Mouse (Mus musculus): ENCODE results near the gene Tbx1.

Gene Tbx1

DNA sequence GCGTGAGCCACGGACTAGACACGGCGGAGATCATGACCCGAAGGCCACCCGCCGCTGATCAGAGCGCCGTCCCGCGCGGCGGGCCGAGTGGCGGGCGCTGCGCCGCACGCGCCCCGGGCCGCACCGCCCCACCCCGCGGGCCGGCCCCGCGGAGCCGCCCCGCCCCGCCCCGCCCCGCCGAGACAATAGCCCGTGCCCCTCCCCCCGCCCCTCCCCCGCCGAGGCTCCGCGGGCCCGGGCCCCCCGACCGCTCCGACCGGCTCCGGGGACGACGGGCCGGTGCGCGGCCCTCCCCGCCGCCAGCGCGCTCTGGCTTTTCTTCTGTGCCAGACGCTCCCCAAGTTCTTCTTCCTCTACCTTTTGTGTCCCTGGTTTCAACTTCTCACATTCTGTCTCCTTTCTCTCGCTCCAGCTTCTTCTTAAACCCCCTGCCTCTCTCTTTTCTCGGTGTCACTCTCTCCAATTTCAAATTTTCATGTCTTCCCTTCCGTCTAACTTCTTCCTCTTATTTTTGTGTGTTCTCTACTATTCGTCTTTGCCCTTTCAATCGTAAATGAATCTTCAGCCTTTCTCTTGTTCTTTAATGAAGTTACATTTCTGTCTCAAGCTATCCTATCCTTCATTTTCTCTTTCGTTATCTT is 3.4 kb downstream of the Tbx1 start:
- DNase-seq, result no peak

DNA sequence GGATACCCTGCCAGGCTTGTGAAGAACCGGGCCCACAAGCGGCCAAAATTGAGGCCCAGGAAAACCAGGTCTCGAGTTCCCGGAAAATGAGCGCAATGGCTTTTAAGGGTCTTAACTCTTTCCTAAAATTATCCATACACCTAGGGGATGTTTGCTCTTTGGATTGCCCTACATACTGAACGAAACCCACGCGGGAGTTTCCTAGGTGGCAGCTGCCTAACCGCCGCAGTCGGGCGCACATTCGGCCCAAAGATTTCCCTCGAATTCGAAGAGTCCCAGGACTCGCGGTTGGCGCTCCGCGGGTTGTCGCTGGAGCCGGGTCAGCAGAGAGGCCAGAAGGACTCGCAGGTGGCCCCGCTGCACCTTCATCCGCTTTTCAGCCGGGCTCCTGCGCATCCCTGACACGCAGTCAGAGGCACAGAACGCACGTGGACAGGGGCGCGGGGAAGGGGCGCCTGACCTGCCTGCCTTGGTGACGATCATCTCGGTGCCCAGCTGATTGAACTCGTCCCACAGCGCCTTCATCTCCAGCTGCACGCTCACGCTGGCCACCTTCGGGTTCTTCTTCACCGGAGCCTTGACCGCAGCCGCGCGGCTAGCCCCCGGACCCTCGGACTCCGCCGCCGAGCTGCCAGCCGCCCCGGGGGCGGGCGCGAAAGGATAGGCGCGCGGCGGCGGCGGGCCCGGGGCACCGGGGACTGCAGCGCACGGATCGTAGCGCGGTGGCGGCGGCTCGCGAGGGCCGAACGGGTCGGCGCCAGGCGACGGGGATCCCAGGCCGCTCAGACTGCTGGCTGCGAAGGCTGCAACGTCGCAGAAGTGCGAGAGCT is 4.2 kb downstream of the Tbx1 start:
- DNase-seq, result no peak

DNA sequence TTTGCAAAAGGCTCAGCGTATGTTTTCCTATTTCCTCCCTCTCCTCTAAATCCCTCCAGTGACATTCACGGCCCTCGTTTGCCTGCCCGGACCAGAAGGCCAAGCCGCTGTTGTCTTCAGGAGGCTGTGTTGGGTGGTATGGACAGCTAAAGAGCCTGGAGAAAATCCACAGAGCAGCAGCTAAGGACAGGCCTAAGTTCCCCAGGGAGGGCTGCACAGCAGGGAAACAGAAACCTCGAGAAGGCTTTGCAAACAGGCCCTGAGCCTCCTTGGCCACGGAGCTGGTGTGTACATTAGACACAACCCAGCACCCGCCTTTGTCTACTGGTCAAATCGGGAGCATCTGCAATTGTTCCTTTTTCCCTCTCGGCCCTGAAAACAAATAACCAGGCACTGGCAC is 4.8 kb downstream of the Tbx1 start:
- no peak for DNase-seq

DNA sequence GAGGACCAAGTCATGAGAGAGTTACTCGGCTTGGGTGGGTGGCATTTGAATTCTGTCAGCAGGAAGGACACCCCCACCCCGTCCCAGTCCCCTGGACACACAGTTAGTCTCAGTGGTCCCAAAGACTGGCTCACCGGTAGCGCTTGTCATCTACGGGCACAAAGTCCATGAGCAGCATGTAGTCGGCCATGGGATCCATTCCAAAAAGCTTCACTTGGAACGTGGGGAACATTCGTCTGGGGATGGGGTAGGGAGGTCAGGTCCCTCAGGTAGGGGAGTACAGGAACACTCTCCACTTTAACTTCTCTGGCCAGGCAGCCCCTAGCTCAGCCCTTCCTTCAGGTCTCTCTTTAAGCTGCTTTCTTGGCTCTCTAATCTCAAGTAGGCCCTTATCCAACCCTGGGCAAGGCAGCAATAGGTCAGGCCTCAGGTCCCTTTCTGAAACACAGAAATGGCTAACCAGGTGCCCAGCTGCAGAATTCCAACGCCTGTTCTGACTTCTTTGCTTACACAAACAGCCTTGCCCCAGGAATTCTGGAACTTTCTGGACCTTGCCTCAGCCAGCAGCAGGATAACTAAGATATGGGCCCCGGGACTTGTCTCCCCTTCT is 5.5 kb downstream of the Tbx1 start:
- no peak for DNase-seq

DNA sequence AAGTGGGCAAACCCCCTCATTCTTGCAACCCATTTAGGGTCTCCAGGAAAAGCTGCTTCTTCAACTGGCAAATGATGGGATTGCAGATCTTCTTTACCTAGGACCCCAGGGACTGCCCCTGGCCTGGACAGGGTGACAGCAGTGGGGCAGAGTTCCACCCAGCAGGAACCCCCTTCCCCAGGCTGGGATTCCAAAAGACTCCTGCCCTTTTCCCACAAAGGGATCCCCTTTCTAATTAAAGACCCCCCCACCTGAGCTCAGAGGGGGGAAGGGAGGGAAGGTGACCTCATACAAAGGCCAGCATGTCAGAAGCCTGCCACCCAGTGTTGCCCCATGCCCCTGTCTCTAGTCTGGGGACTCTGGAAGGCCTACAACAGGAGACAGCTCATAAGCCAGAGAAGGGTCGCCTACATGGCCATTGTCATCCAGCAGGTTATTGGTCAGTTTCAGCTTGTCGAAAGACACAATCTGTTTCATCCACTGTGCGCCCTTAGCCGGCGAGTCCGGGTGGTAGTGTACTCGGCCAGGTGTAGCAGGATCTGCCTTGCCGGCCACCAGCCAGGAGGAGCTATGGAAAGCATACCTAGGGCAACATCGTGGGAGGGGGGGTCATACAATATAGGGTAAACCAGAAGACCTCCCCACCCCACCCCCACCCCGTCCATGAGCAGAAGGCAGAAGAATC is 6.7 kb downstream of the Tbx1 start:
- no peak for DNase-seq

DNA sequence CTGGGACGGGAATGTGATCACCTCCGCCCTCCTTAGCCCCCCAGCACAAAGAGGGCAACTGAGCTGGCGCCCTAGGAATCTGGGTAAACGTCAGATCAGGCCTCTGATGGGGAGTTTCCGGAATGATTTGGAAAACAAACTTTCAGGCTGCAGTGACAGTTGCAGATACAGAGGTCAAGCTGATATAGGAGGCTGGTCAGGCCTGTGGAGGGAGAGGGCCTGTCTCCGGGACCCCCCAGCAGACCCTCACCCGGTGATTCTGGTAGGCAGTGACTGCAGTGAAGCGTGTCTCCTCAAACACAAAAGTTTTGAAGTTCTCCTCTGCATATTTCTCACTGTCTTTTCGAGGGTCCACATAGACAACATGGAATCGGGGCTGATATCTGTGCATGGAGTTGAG is 7.3 kb downstream of the Tbx1 start:
- DNase-seq, result no peak

DNA sequence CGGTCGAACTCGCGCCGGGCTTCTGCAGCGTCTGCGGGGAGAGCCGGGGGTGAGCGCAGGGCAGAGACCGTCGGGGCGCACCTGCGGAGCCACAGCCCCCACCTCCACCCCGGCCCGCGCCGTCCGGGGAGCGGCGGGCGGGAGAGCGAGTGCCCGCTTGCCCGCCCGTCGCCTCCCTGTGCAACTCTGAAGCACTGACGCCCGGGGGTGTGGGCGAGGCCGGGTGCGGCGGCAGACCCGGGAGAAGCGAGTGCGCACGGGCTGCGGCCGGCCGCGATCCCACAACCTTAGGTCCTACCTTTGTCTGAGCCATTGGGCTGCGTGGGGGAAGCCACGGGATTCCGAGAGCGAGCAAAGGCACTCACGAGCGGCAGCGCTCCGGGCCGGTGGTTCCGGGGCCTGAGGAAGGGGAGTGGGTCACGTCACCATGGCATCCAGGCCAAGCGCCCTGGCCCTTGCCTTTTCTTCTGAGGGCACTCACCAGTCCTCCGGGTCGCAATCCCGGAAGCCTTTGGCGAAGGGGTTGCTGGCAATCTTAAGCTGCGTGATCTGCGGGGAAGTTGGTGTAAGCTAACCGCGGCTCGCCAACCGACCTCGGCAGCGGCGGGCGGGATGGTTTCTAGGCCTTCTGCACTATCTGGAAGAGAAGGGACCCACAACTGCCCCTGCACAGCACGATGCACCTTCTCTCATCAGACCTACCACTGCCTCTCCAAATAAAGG is 7.9 kb downstream of the Tbx1 start:
- no peak for DNase-seq

DNA sequence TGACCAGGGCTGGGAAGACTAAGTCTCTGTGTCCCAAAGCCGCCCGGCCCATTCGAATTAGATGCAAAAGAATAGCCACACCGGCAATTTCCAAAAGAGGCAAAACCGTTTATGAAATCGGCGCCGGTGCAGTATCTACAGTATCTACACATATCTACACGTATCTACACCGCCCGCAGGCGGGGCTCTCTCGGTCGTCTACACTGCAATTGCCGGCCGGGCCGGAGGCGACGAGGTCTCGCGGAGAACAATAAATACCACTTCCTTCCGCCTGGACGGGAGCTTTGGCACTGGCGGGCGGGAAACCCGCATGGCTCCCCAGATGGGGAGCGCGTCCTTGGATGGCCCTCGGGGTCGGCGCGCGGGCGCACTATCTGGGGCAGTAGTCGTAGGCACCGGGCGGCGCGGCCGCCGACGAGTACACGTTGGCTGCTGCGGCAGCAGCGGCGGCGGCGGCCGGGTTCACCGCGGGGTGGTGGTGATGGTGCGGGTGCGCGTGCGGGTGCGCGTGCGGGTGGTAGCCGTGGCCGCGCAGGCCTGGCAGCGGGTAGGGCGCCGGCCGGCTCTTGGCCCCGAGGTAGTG is 8.8 kb downstream of the Tbx1 start:
- DNase-seq, result no peak

DNA sequence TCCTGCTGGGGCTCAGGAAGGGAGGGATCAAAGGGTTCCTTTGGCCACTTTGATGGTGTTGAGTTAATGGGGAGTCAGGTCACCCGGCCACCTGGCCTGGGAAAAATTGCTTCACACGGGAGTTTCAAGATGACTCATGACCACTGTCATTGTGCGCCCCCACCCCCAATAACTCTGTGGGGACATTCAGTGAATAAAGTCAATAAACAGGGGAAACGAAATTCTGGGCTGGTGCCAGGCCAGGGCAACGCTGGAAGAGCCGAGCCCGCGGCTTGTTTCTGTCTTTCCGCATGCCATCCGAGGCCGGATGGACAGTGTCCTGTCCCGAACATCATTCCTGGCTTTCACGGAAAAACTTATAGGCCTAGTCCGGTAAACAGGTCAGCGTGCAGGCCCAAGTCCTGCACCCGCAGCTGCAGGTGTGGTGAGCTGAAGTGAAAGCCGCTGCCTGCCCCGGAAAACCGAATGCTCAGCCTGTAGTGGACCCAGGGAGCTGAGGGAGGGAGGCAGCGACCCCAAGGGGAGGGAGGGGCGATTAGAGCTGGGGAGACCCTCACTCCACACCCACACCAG is 9.3 kb downstream of the Tbx1 start:
- no peak for DNase-seq

DNA sequence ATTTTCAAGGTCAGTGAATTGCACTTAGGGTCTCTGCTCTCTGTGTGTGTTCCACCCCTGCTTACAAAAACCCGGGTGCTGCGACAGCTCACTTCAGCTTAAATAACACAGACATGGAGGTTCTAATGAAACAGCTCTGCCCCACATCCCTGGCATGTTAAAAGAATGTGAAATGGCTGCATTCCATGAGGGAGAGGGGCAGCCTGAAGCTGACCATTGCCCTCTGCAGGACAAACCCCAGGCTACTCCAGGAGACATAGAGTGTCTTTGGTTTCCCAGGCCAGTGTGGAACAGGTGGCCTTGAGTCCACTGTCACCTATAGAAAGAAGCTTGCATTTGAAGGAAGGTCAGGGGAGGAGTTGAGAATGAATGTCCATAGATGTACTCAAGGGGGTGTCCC is 10.1 kb downstream of the Tbx1 start:
- DNase-seq, result no peak

DNA sequence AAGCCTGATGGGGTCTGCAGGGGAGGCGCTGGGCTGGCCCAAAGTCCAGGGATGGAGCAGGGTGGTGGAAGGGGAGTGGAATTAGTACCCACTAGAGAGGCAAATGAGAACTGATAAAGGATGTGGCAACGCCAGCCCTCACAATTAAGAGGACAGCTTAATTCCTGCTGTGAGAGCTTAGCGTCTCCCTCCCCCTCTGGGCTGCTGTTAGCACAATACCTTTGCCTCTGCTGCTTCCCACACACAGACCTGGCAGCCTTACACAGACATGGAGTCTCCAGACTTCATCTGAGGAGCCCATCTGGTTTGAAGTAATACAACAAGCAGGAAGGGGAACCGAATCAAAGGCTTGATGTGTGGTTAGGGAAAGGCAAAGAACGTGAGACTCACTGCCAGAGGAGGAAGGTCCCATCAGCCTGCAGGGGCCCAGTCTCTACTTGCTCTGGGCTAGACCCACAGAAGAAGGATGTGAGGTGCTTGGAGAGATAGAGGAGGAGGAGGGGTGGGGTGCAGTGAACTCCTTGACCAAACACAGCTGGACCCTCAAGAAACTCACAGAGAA is 12.8 kb downstream of the Tbx1 start:
- DNase-seq, result no peak

DNA sequence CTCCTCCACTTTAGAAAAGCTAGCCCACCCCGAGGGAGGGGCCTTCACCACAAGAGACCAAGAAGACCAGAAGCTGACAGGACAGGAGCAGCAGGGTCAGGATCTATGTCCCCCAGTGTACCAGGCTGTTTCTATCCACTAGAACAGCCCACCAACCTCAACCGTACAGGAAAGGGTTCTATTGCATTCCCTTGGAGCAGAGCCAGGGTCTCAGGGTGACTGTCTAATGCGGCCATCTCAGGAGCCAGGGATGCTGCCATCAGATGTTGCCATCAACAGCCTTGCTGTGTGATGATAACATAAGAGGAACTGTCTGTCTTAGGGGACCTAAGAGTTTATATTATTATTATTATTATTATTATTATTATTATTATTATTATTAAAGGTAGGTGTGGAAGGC is 13.4 kb downstream of the Tbx1 start:
- DNase-seq, result no peak

DNA sequence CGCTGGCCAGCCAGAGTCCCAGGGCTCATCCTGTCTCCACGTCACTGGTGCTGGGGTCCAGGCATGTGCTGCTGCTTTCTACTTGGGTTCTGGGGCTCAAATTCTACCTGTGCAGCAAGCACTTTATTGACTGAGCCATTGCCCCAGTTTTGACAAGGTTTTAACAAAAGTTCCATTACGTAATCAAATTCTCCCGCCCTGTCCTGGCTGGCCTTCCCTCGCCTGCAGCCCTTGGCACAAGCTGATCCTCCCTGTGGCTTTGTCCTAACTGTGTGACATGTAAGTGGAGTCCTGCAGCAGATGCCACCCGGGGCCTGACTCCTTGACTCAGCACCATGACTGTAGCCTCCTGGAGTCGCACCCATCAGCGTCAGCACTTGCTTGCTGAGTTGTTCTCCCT is 16.3 kb downstream of the Tbx1 start:
- peak in 1 of 2 experiments; percentile 5 for DNase-seq

DNA sequence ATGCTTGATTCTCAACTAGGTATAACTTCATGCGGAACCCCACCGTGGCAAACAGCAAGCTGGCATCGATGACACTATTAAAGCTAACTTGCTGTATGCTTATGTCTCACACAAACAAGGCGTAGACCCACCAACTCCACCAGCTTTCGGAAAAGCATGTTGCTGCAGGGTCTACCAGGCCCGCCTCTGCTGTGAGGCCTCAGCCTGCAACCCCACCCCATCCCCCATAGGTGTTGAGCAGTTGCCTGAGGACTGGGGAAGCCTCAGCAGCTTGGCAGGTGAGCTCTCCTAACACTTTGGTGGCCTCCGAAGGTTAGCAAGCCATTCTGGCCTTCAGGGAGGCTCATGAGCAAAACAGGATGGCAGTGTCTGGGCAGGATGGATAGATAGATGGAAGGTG is 21.9 kb downstream of the Tbx1 start:
- DNase-seq, result no peak

DNA sequence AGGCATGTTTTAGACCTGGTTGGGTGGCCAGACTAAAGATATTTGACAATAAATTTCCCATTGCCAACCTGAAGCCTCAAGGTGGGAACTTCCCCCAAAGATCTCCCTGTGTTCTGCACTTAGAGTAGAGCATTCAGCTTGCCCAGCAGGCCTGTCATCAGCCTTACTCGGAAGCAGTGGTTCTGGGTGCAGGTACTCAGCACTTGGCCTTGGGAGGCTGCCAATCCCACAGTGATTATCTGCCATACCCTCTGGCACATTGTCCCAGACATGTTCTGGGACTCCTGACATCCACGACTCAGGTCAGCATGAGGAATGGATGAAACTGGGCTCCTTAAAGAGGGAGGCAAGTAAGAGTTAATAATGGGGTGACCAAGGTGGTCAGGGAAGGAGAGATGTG is 26.0 kb downstream of the Tbx1 start:
- DNase-seq, result no peak

DNA sequence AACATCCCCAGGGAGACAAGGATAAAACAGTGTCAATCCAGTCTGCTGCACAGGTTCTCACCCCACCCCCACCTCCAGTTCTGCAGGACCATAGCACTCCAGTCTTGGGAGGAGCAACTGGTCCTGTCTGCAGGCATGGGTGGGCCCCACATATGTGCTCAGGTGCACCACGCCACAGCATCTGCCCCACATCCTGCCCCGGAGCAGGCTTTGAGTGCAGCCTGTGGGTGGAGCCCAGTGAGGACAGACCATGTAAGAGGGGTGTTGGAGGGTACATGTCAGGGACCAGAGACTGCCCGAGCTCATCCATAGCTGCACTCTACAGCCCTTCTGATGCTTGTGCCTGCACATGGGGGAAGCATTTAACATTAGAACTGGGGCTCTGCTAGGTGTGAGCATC is 34.0 kb downstream of the Tbx1 start:
- DNase-seq, result no peak

DNA sequence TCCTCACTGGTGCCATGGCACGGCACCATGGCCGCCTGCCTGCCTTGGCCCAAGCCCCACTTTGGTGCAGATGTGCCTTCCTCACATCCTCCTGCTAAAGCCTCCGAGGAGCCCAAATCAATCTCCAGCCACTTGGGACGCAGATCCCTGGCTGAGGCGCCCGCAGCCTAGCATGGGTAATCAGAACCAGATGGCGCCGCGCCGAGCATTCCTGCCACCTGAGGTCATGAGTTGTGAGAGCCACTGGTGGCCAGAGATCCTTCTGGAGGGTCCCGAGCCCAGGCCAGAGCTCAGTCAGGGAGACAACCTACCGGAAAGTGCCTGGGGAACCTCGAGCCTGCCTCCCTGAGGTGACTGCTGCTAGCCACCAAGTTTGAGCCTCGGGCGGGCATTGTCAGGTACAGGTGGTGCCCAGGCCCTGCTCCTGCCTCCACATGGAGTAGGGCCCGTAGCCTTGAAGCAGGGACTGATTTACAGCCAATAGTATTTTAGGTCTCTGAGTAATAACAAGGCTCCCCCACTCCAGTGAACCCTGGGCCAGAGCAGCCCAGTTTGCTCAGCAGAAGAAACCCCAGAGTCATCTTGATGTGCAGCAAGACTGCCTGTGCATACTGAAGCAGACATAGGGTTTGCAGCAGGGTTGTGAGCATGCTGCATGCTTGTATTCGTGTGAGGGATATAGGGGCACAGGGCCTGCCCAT is 35.1 kb downstream of the Tbx1 start:
- DNase-seq, result no peak

DNA sequence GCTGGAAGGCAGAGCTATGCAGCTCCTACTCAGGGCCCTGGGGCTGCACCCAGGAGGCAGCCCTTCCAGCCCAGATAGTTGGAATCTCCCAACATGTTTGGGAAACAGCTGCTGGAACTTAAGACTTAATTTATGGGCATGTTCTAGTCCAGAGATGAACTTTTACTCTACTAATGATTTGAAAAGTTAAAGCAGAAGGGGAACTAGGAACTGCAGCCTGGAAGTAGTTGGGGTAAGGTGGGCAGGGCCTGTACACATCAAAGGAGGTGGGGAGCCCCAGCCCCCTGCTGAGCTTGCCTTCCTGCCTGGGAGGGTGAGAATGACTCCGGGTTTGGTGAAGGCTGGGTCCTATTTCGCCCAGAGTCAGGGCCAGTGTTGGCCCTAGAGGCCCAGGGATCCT is 35.8 kb downstream of the Tbx1 start:
- DNase-seq, result no peak

DNA sequence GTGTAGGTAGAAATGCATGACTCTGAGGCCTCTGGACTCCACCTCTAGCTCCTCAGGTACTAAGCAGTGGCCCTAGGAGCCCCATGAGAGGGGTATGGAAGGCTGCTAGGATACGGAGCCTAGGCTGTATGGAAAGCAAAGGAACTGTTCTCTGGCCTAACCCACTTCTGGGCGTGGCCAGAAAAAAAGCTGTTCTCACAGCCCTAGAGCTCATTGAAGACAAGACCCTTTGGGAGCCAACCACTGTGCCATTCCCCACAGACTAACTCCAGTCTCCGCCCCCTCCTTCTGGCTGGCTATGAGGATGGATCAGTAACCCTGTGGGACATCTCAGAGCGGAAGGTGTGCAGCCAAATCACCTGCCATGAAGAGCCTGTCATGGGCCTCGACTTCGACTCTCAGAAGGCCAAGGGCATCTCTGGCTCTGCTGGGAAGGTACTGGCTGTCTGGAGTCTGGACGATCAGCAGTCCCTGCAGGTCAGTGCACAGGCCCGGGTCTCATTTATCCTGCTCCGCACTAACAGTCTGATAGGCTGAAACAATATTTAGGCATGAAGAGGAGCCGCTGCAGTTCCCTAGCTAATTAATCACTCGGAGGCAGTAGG is 38.3 kb downstream of the Tbx1 start:
- DNase-seq, result no peak

DNA sequence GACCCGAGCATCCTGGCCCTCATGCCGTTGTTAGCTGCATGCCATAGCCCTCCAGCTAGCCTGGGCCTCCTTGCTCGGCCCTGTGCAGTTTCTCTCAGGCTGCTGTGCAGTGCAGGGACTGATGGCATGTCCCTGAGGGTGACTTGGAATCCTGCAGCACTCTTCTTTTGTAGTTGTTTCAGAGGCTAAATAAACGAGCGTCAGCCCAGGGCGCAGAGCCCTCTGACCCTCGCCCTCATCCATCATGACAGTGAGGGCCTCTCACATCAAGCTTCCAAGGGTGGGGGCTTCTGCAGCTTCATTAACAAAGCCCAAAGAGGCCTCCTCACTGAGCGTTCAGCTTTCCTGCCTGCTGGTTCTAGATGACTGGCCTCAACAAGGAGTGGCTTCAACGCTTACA is 38.9 kb downstream of the Tbx1 start:
- no peak for DNase-seq

DNA sequence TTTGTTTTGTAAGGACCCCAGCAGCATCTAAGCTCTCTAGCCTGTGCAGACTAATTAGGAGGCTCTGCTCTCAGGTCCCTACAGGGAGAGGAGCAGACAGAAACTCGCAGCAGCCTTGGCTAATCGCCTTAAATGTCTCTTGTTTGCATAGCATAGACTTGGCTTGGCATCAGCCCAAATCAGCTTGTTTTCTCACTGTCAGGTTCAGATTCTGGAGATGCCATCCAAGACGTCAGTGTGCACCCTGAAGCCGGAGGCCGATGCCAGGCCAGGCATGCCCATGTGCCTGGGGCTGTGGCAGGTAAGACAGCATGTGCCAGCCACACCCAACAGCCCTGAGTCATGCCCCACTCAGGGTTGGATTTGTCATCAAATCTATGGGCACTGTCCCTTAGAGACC is 42.6 kb downstream of the Tbx1 start:
- no peak for DNase-seq

Measured in cerebellum, postnatal 36 days (tissue).